Mouse (Mus musculus): ENCODE data around the gene 1700034J05Rik. TPM values are rescaled to one million over a fixed set of nuclear protein-coding genes. Genes with fewer than 3 reads are reported as not detected.

1700034J05Rik gene
- polyA plus RNA-seq, 1 experiment from 2014 or later = 0.21 TPM

DNA sequence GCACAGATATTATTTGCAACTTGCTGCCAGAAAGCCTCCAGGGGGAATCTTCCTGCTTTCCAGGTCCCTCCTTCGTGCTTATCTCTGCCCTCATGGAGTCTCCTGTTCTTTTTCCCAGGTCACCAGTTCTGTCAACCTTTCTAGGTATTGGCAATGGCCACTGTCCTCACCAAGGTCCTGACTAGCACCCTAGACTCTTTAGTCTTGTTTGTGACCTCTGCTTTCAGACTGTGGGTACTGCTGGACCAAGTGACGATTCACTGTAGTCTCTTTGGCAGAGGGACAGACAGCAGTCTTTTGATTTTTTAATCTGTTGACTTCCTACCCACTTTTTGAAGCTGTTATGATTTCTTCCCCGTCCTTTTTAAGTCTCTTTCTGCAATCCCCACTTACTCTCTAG, 26.1 kb downstream of the 1700034J05Rik start:
- no peak overlapping the region for H3K4me3 ChIP-seq (ENCODE audit: low read depth, low read length)
- H3K4me1 ChIP-seq (ENCODE audit: insufficient read depth) = no peaks in the 10 kb centered on the region
- ATAC-seq (ENCODE audit: insufficient read depth) (peak; percentile 28; the same call in 1 of the 2 replicates), DNase-seq (no peak)
- no peaks in the 10 kb centered on the region for H3K27me3 ChIP-seq (ENCODE audit: insufficient read depth, low read length)
- no peaks in the 10 kb centered on the region for H3K36me3 ChIP-seq (ENCODE audit: insufficient read depth)
- 29% methylated on average over 3 of the region's 3 CpGs for WGBS
- H3K9ac ChIP-seq = no peak overlapping the region
- no peak overlapping the region for H3K4me2 ChIP-seq
- H3K27ac ChIP-seq (ENCODE audit: low read depth) = no peak overlapping the region
- H3K9me3 ChIP-seq (ENCODE audit: low read depth, low read length) = no peaks in the 10 kb centered on the region
- no peak for TF ChIP-seq CTCF (IDR thresholded peaks at IDR 0.05; ENCODE audit: low read depth)

DNA sequence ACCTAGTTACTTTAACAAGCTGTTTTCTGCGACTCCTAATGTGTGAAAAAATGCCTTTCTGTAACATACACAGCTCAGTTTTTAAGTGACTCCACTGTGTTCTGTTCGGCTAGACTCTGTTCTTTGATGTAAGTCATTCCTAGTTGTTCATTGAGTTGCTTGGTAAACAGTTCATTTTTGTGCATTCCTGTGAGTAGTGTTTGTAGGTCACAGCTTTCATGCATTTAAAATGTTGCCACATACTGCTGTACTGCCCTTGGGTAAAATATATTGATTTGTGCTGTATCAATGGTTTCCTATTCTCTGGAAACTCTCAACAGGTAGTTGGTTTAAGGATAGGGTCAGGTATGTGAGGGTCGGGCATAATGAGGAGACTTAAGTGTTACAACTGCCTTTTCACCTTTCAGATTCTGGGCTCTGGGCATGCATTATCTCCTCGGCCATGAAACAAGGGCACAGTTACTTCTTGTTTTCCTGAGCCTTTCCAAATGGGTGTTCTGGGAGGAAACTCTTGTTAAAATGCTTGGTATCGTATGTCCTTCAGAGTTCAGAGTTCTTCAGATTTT, 27.7 kb downstream of the 1700034J05Rik start:
- ATAC-seq (ENCODE audit: insufficient read depth) (no peak), DNase-seq (no peak)
- Histone ChIP-seq H3K27me3 (ENCODE audit: insufficient read depth, low read length) (no peaks in the 10 kb centered on the region), H3K4me3 (ENCODE audit: low read depth, low read length) (no peak overlapping the region), H3K36me3 (ENCODE audit: insufficient read depth) (no peaks in the 10 kb centered on the region), H3K9me3 (ENCODE audit: low read depth, low read length) (no peaks in the 10 kb centered on the region), H3K4me1 (ENCODE audit: insufficient read depth) (no peaks in the 10 kb centered on the region), H3K4me2 (no peak overlapping the region), H3K27ac (ENCODE audit: low read depth) (no peak overlapping the region), H3K9ac (no peak overlapping the region)
- WGBS = 62% methylated on average over 5 of the region's 5 CpGs
- TF ChIP-seq CTCF (IDR thresholded peaks at IDR 0.05; ENCODE audit: low read depth) = no peak

DNA sequence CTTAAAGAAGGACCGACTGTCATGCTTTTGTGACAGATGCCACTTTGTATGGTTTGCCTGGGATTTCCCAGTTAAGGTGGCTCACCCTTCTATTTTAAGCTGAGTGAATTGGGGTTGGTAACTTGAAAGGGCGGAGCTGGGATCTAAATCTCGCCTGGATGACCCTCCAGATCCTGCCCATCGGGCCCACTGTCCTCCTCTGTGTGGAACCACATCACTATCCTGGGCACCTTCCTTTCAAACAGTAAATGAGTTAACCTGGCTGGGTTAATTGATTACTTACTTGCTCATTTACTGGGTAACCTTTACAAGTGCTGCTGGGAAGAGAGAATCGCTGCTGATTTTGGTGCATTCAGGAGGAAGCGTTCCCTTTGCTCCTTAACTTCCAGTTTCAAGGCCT, 35.9 kb downstream of the 1700034J05Rik start:
- WGBS = 86% methylated on average over 6 of the region's 6 CpGs
- H3K27ac ChIP-seq (ENCODE audit: low read depth) = no peak overlapping the region
- peaks cover 7% of the 10 kb centered on the region; the same call in 1 of the 2 replicates for H3K4me1 ChIP-seq (ENCODE audit: insufficient read depth)
- H3K9ac ChIP-seq = no peak overlapping the region
- no peaks in the 10 kb centered on the region for H3K36me3 ChIP-seq (ENCODE audit: insufficient read depth)
- no peak for ATAC-seq (ENCODE audit: insufficient read depth)
- TF ChIP-seq CTCF (IDR thresholded peaks at IDR 0.05; ENCODE audit: low read depth) = no peak
- no peak for DNase-seq
- H3K27me3 ChIP-seq (ENCODE audit: insufficient read depth, low read length) = no peaks in the 10 kb centered on the region
- no peak overlapping the region for H3K4me3 ChIP-seq (ENCODE audit: low read depth, low read length)
- no peak overlapping the region for H3K4me2 ChIP-seq
- H3K9me3 ChIP-seq (ENCODE audit: low read depth, low read length) = no peaks in the 10 kb centered on the region

DNA sequence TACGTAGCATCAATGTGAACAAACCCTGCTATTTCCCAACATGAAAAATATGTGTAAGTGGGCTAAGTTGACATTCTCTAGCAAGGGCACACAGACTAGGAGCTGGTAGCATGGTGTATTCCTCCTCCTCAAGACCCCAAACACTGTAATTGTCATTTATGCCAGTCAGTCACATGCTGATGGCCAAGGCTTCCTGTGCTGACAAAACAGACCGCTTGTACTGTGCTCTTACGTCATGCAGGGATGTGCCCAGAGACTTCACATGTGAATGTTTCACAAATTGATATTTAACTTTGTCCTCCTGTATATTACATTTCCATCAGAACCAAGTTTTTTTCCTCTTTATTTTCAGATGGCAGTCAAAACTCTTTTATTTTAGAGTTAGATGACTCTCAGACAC, 36.8 kb downstream of the 1700034J05Rik start:
- 78% methylated on average over 3 of the region's 3 CpGs for whole genome bisulfite sequencing
- Histone ChIP-seq H3K27ac (ENCODE audit: low read depth) (no peak overlapping the region), H3K9me3 (ENCODE audit: low read depth, low read length) (no peaks in the 10 kb centered on the region), H3K4me1 (ENCODE audit: insufficient read depth) (peaks cover 16% of the 10 kb centered on the region), H3K9ac (no peak overlapping the region), H3K4me3 (ENCODE audit: low read depth, low read length) (no peak overlapping the region), H3K4me2 (no peak overlapping the region), H3K27me3 (ENCODE audit: insufficient read depth, low read length) (no peaks in the 10 kb centered on the region), H3K36me3 (ENCODE audit: insufficient read depth) (no peaks in the 10 kb centered on the region)
- TF ChIP-seq CTCF (IDR thresholded peaks at IDR 0.05; ENCODE audit: low read depth) = no peak
- no peak for DNase-seq
- no peak for ATAC-seq (ENCODE audit: insufficient read depth)

- TF ChIP-seq CTCF (IDR thresholded peaks at IDR 0.05; ENCODE audit: low read depth) = no peak
- H3K9ac ChIP-seq = no peak overlapping the region
- ATAC-seq (ENCODE audit: insufficient read depth) (no peak), DNase-seq (no peak)
- H3K36me3 ChIP-seq (ENCODE audit: insufficient read depth) = no peaks in the 10 kb centered on the region
- no peaks in the 10 kb centered on the region for H3K9me3 ChIP-seq (ENCODE audit: low read depth, low read length)
- no peak overlapping the region for H3K27ac ChIP-seq (ENCODE audit: low read depth)
- no peaks in the 10 kb centered on the region for H3K27me3 ChIP-seq (ENCODE audit: insufficient read depth, low read length)
- H3K4me2 ChIP-seq = no peak overlapping the region
- H3K4me1 ChIP-seq (ENCODE audit: insufficient read depth) = peaks cover 29% of the 10 kb centered on the region
- no peak overlapping the region for H3K4me3 ChIP-seq (ENCODE audit: low read depth, low read length)
- 81% methylated on average over 1 of the region's 1 CpGs for WGBS
These were observed 38.4 kb downstream of the 1700034J05Rik start for GRCm38 (mm10) chr6:146915808-146916207.

GRCm38 (mm10) chr6:146913489-146914198, 40.6 kb downstream of the 1700034J05Rik start:
- ATAC-seq (ENCODE audit: insufficient read depth) = peak; percentile 29; the same call in 1 of the 2 replicates
- Histone ChIP-seq H3K4me1 (ENCODE audit: insufficient read depth) (peaks cover 36% of the 10 kb centered on the region), H3K36me3 (ENCODE audit: insufficient read depth) (no peaks in the 10 kb centered on the region), H3K4me2 (peak overlapping the region; percentile 10; the same call in 1 of the 2 replicates), H3K4me3 (ENCODE audit: low read depth, low read length) (no peak overlapping the region), H3K27me3 (ENCODE audit: insufficient read depth, low read length) (no peaks in the 10 kb centered on the region), H3K9me3 (ENCODE audit: low read depth, low read length) (no peaks in the 10 kb centered on the region), H3K9ac (no peak overlapping the region), H3K27ac (ENCODE audit: low read depth) (peak overlapping the region; percentile 75)
- WGBS = 9% methylated on average over 4 of the region's 4 CpGs
- no peak for TF ChIP-seq CTCF (IDR thresholded peaks at IDR 0.05; ENCODE audit: low read depth)
- peak; percentile 62 for DNase-seq

DNA sequence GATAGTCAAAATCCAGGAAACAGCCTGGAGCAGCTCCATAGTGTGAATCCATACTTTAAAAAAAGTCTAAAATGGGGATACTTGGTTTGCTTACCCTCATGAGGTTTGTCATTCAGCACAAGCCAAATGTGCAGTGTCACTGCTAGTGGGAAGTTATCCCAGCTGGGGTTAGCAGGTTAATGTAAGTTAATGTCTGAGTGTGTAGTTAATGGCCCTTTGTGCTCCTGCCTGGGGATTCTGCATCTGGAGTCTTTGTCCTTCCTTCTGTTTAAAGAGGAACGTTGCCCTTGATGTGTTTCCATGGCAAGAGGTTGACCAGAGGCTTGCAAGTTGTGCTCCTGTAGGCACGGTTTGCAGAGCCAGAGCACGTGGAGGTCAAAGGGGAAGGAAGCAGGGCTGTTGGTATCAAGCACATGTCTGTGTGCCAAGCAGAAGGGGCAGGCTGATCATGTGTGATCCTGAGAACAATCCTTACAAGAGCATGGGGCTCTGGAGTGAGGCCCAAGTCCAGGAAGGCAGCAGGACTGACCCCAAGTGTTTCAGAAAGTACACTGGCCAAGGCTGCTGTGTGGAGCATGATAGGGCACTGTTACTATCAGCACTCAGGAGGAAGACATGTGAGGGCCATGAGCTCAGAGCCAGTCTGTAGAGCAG, 41.3 kb downstream of the 1700034J05Rik start:
- H3K4me3 ChIP-seq (ENCODE audit: low read depth, low read length) = no peak overlapping the region
- no peaks in the 10 kb centered on the region for H3K27me3 ChIP-seq (ENCODE audit: insufficient read depth, low read length)
- peak; percentile 63; the same call in 1 of the 2 replicates for ATAC-seq (ENCODE audit: insufficient read depth)
- H3K36me3 ChIP-seq (ENCODE audit: insufficient read depth) = no peaks in the 10 kb centered on the region
- no peak overlapping the region for H3K9ac ChIP-seq
- no peak for DNase-seq
- TF ChIP-seq CTCF (IDR thresholded peaks at IDR 0.05; ENCODE audit: low read depth) = no peak
- 16% methylated on average over 3 of the region's 3 CpGs for WGBS
- H3K4me2 ChIP-seq = peak overlapping the region; percentile 10; the same call in 1 of the 2 replicates
- peak overlapping the region; percentile 75 for H3K27ac ChIP-seq (ENCODE audit: low read depth)
- H3K9me3 ChIP-seq (ENCODE audit: low read depth, low read length) = no peaks in the 10 kb centered on the region
- H3K4me1 ChIP-seq (ENCODE audit: insufficient read depth) = peaks cover 36% of the 10 kb centered on the region

Data from lung, embryonic 14.5 days (tissue).